In the genomic region with DNA sequence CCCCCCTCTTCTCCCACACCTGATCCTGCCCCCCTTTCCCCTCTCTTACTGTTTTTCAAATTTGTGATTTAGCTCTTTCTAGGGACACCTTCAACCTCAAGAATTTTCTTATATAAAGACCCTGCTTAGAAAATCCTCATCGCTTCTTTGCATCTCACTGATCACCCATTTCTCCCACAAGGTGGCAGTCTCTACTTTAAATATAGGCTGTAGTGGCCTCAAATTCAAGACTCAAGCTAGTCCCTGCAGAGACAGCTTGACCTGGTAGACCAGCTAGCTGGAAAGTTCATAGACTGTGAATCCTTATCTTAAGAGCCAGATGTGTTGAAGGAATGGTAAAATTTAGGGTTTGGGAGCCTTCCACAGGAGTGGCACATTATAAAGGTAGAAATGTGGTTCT, we compare ENCODE assay signal across 10 mouse cellular contexts. TPM values are rescaled to one million over a fixed set of nuclear protein-coding genes. Genes with fewer than 3 reads are reported as not detected.
DNase-seq lines count a peak whose midpoint lies in the region; ATAC-seq lines count a peak whose summit lies in the region.
"Had no signal": no experiment of that assay in that cellular context is flagged by ENCODE, and none has a peak within 500 bp of the region (broad histone marks: within the 10 kb centered on the region; RNA-seq: fewer than 3 reads in every experiment).

No protein-coding gene starts in this region.

- no peaks in the 10 kb centered on the region for H3K27me3 ChIP-seq in hindbrain, embryonic 14.5 days (ENCODE audit: control insufficient read depth, insufficient read depth, low read length)
- H3K27me3 ChIP-seq in hindbrain, embryonic 16.5 days (replicated peaks; ENCODE audit: control insufficient read depth, insufficient read depth, low read length), result no peaks in the 10 kb centered on the region
- H3K27me3 ChIP-seq in embryonic facial prominence, embryonic 10.5 days (replicated peaks; ENCODE audit: low read depth, poor library complexity, severe bottlenecking), result peaks cover 4% of the 10 kb centered on the region; the same call in 1 of the 2 replicates
- H3K27me3 ChIP-seq: neural tube, embryonic 13.5 days had no signal

- H3K9me3 ChIP-seq in hindbrain, embryonic 14.5 days (ENCODE audit: control insufficient read depth, low read length), result no peaks in the 10 kb centered on the region
- H3K9me3 ChIP-seq in hindbrain, embryonic 16.5 days (ENCODE audit: control insufficient read depth, low read length), result no peaks in the 10 kb centered on the region
- no peaks in the 10 kb centered on the region for H3K9me3 ChIP-seq in embryonic facial prominence, embryonic 10.5 days
- H3K9me3 ChIP-seq: neural tube, embryonic 13.5 days had no signal

- no peaks in the 10 kb centered on the region for H3K4me1 ChIP-seq in hindbrain, embryonic 14.5 days (replicated peaks; ENCODE audit: control insufficient read depth, insufficient read depth, low read length)
- no peaks in the 10 kb centered on the region for H3K4me1 ChIP-seq in hindbrain, embryonic 16.5 days (ENCODE audit: control insufficient read depth, insufficient read depth, low read depth, low read length)
- H3K4me1 ChIP-seq in embryonic facial prominence, embryonic 10.5 days, result peaks cover 18% of the 10 kb centered on the region
- H3K4me1 ChIP-seq: neural tube, embryonic 13.5 days had no signal

- peak; percentile 64 for DNase-seq in hindbrain, embryonic 14.5 days (ENCODE audit: low spot score)
- peak; percentile 79 for DNase-seq in 3T3-L1 (ENCODE audit: low read depth, low spot score)
- DNase-seq in CD4-positive, CD25-positive, alpha-beta regulatory T cell, adult 2 months (ENCODE audit: low read depth, low spot score), result peak; percentile 59
- peak; percentile 35 for DNase-seq in embryonic facial prominence, embryonic 10.5 days (ENCODE audit: low spot score)
- peak; percentile 35 to 49 for DNase-seq in layer of hippocampus, postnatal 10 days (ENCODE audit: low spot score in 2 of 2)
- peak; percentile 52 for DNase-seq in thymus, postnatal 14 days
- no peak for DNase-seq in liver

- no peak overlapping the region for H3K27ac ChIP-seq in hindbrain, embryonic 14.5 days
- H3K27ac ChIP-seq in hindbrain, embryonic 16.5 days (ENCODE audit: low read depth, low read length), result no peak overlapping the region
- H3K27ac ChIP-seq in embryonic facial prominence, embryonic 10.5 days (replicated peaks), result no peak overlapping the region
- H3K27ac ChIP-seq: neural tube, embryonic 13.5 days had no signal

- H3K4me3 ChIP-seq in hindbrain, embryonic 14.5 days (replicated peaks; ENCODE audit: low read length), result no peak overlapping the region
- no peak overlapping the region for H3K4me3 ChIP-seq in hindbrain, embryonic 16.5 days (ENCODE audit: low read length)
- no peak overlapping the region for H3K4me3 ChIP-seq in embryonic facial prominence, embryonic 10.5 days
- H3K4me3 ChIP-seq: neural tube, embryonic 13.5 days had no signal

- H3K36me3 ChIP-seq in hindbrain, embryonic 14.5 days (replicated peaks; ENCODE audit: control insufficient read depth, insufficient read depth), result no peaks in the 10 kb centered on the region
- H3K36me3 ChIP-seq in hindbrain, embryonic 16.5 days (ENCODE audit: control insufficient read depth, insufficient read depth, low read length), result no peaks in the 10 kb centered on the region
- no peaks in the 10 kb centered on the region for H3K36me3 ChIP-seq in embryonic facial prominence, embryonic 10.5 days (replicated peaks)
- H3K36me3 ChIP-seq: neural tube, embryonic 13.5 days had no signal

- H3K9ac ChIP-seq in hindbrain, embryonic 14.5 days, result no peak overlapping the region
- H3K9ac ChIP-seq in hindbrain, embryonic 16.5 days (ENCODE audit: low read depth, low read length), result no peak overlapping the region
- H3K9ac ChIP-seq: neural tube, embryonic 13.5 days had no signal

- no peak overlapping the region for H3K4me2 ChIP-seq in hindbrain, embryonic 14.5 days (replicated peaks)
- H3K4me2 ChIP-seq in hindbrain, embryonic 16.5 days (ENCODE audit: low read length), result no peak overlapping the region
- H3K4me2 ChIP-seq: neural tube, embryonic 13.5 days had no signal

- no peak for ATAC-seq in hindbrain, embryonic 14.5 days (ENCODE audit: low FRiP score)
- no peak for ATAC-seq in hindbrain, embryonic 16.5 days

- 31% methylated on average over 1 of the region's 1 CpGs for WGBS in hindbrain, embryonic 14.5 days
- WGBS in hindbrain, embryonic 16.5 days, result 24% methylated on average over 1 of the region's 1 CpGs
- 29% methylated on average over 1 of the region's 1 CpGs for WGBS in embryonic facial prominence, embryonic 10.5 days

RNA-seq across cellular contexts. Expression of a gene that starts 20.6 kb away (rescaled TPM):
- polyA plus RNA-seq in hindbrain, embryonic 14.5 days (2014; fragmentation: Nextera tagmentation; extraction: Ambion mirVana), result 0.70 TPM in 1 of 2 replicates, not detected in the other
- polyA plus RNA-seq in hindbrain, embryonic 16.5 days (2015; fragmentation: Nextera tagmentation; extraction: Ambion mirVana), result not detected in 2 replicates
- 1.1 TPM in 1 of 2 replicates, not detected in the other for polyA plus RNA-seq in embryonic facial prominence, embryonic 10.5 days (2016; fragmentation: Nextera tagmentation; extraction: Ambion mirVana)
- total RNA-seq in layer of hippocampus, postnatal 10 days (2021), result 10 to 100 TPM in 1 of 2 experiments, 1 to 10 TPM in 1; 9.4 to 13.8 TPM
- polyA plus RNA-seq: cerebellum, adult 2 months; neural tube, embryonic 13.5 days had no signal

RNA-seq across cellular contexts. Expression of a gene that starts 24.0 kb away (rescaled TPM):
- 3.3 and 5.2 TPM in 2 replicates for polyA plus RNA-seq in hindbrain, embryonic 14.5 days (2014; fragmentation: Nextera tagmentation; extraction: Ambion mirVana)
- polyA plus RNA-seq in hindbrain, embryonic 16.5 days (2015; fragmentation: Nextera tagmentation; extraction: Ambion mirVana), result 2.8 and 3.0 TPM in 2 replicates
- polyA plus RNA-seq in embryonic facial prominence, embryonic 10.5 days (2016; fragmentation: Nextera tagmentation; extraction: Ambion mirVana), result 7.0 and 7.7 TPM in 2 replicates
- 10 to 100 TPM; 10.5 to 11.3 TPM for total RNA-seq in layer of hippocampus, postnatal 10 days (2021)
